Mouse (Mus musculus): ENCODE results near the gene Prss43.

GRCm38 (mm10) chr9:110834411-110834810 lies 7.9 kb downstream of the Prss43 start, which contains the start of gene Prss45:
- TF ChIP-seq CTCF (IDR thresholded peaks at IDR 0.05; ENCODE audit: borderline replicate concordance, insufficient read depth, low read depth, low read length) (no peak), POLR2A (IDR thresholded peaks at IDR 0.05; ENCODE audit: borderline replicate concordance, insufficient read depth, low read length) (no peak)
